Mouse (Mus musculus) ovary, adult 10 weeks (tissue): Measurements from ENCODE around the gene Gm8765. TPM values are rescaled to one million over a fixed set of nuclear protein-coding genes. Genes with fewer than 3 reads are reported as not detected.

Source experiments
- polyA plus RNA-seq: library from polyadenylated mRNA; stranded (reverse); fragments of 350-450 nt; fragmentation: Illumina TruSeq; extraction: RNeasy Lipid Tissue Mini Kit (QIAGEN cat#74804); gene quantifications from one replicate; pipeline ENCODE4 v1.2.3, GENCODE M21; 2014

Gm8765 gene
- not detected for polyA plus RNA-seq

GRCm38 (mm10) chr13:50698012-50698411 is at the start of gene Gm8765:
Gene Gm8765, plus strand, starts transcription at chr13:50698312.

Other genes starting within 250 kb of the Gm8765 start
- gene Nutm2, start 231.0 kb upstream of the Gm8765 start, polyA plus RNA-seq: not detected
- 1.3 TPM for gene Gm904, start 55.1 kb upstream of the Gm8765 start, polyA plus RNA-seq